Mouse (Mus musculus): ENCODE results near the gene Eif5a.
A peak's percentile ranks its signal among the peaks of the same experiment; 100 is the strongest.

Eif5a gene

GRCm38 (mm10) chr11:69877878-69878277, 43.9 kb downstream of the Eif5a start, which contains the start of gene Tmem95:
Tmem95 (minus strand) TSS chr11:69878018.
- no peak for DNase-seq (ENCODE audit: low spot score in 2 of 2)

DNA sequence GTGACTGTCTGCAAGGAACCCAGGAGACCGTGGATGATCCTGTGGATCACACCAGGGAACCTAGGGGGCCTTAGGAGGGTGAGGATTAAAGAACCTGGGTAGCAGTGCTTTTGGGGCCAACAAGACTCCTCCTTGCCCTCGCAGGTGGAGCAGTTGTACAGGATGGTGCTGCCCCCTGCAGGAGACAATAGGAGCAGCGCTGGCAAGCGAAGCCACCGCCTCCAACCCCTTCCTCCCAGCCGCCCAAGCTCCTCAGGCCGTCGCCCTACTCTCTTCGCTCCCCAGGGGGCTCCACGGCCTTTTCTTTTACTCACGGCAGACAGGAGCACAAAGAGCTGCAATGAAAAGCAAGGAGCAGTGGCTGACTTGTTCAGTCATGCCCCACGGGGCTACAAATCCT, 44.9 kb downstream of the Eif5a start:
- peak; percentile 71 to 87 for DNase-seq (ENCODE audit: low spot score in 2 of 2)

GRCm38 (mm10) chr11:69876186-69876585, 45.6 kb downstream of the Eif5a start:
- DNase-seq (ENCODE audit: low spot score in 2 of 2): no peak

GRCm38 (mm10) chr11:69872451-69872850, 49.3 kb downstream of the Eif5a start:
- no peak for DNase-seq (ENCODE audit: low spot score in 2 of 2)

- no peak for DNase-seq (ENCODE audit: low spot score in 2 of 2)
Observed at GRCm38 (mm10) chr11:69871822-69872221, 49.9 kb downstream of the Eif5a start.

GRCm38 (mm10) chr11:69870289-69871069, 51.3 kb downstream of the Eif5a start:
- no peak for DNase-seq (ENCODE audit: low spot score in 2 of 2)

DNA sequence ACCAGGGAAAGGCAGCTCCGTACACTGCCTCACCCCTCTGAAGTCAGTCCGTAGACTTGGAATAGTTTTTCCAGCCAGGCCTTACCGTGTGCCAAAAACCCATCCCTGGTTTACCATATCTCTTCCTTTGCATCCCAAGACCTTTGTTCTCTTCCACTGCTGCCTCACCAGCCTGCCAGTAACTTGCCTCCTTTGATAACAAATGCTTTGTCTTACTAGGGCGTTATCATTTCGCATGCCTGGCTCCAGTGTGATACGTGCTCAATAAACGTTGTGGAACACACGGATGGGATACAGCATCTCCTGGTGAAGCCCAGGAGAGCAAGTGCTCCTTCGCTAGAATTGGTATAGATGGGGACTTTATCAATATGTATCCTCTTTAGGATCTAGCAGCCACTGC, 54.4 kb downstream of the Eif5a start:
- no peak for DNase-seq (ENCODE audit: low spot score in 2 of 2)

Measured in cerebellum, postnatal 4 days (tissue).